Mouse (Mus musculus) CH12.LX (cell line): Measurements from ENCODE around the gene Arhgef7.

Source experiments
- CHD2 ChIP-seq: IDR thresholded peaks from 2 replicates; pipeline ENCODE4 v1.6.1; 2011; ENCODE audit warnings: low read length, improper control_type of control experiment
- CTCF ChIP-seq, 2 experiments: IDR thresholded peaks in 1 of 2; conservative IDR thresholded peaks in 1 of 2; 2 replicates each; pipeline ENCODE4 v1.5.1; 2011 to 2012; ENCODE audit warnings: low read depth in 2 of 2, low read length in 2 of 2, improper control_type of control experiment in 1 of 2, inconsistent platforms in 1 of 2, mild to moderate bottlenecking in 1 of 2, moderate library complexity in 1 of 2
- EP300 ChIP-seq: IDR thresholded peaks from 2 replicates; pipeline ENCODE4 v1.6.1; 2011; ENCODE audit warnings: low read length, improper control_type of control experiment
- ETS1 ChIP-seq: conservative IDR thresholded peaks from 2 replicates; pipeline ENCODE4 v1.6.1; 2012; ENCODE audit warnings: low read depth, mild to moderate bottlenecking, inconsistent platforms, low read length, improper control_type of control experiment, moderate library complexity
- HCFC1 ChIP-seq: IDR thresholded peaks from 2 replicates; pipeline ENCODE4 v1.6.1; 2012; ENCODE audit warnings: low read depth, mild to moderate bottlenecking, inconsistent platforms, low read length, improper control_type of control experiment
- MAX ChIP-seq: IDR thresholded peaks from 2 replicates; pipeline ENCODE4 v1.6.1; 2011; ENCODE audit warnings: low read length, improper control_type of control experiment
- MAZ ChIP-seq: IDR thresholded peaks from 2 replicates; pipeline ENCODE4 v1.6.1; 2012; ENCODE audit warnings: low read depth, mild to moderate bottlenecking, inconsistent platforms, low read length, improper control_type of control experiment, moderate library complexity
- NELFE ChIP-seq: IDR thresholded peaks from 2 replicates; pipeline ENCODE4 v1.6.1; 2011; ENCODE audit warnings: low read depth, low read length, improper control_type of control experiment
- POLR2A ChIP-seq: IDR thresholded peaks from 2 replicates; pipeline ENCODE4 v1.6.1; 2011; ENCODE audit warnings: low read depth, mild to moderate bottlenecking, improper control_type of control experiment, low read length
- SIN3A ChIP-seq: IDR thresholded peaks from 2 replicates; pipeline ENCODE4 v1.6.1; 2012; ENCODE audit warnings: low read length, improper control_type of control experiment, inconsistent platforms
- USF1 ChIP-seq: IDR thresholded peaks from 2 replicates; pipeline ENCODE4 v1.6.1; 2014; ENCODE audit warnings: low read depth, mild to moderate bottlenecking, inconsistent platforms, low read length, improper control_type of control experiment
- ZC3H11A ChIP-seq: IDR thresholded peaks from 2 replicates; pipeline ENCODE4 v1.6.1; 2012; ENCODE audit warnings: low read depth, mild to moderate bottlenecking, inconsistent platforms, low read length, improper control_type of control experiment
- ZMIZ1 ChIP-seq: IDR thresholded peaks from 2 replicates; pipeline ENCODE4 v1.6.1; 2012; ENCODE audit warnings: low read depth, mild to moderate bottlenecking, inconsistent platforms, low read length, improper control_type of control experiment
- ZNF384 ChIP-seq: IDR thresholded peaks from 2 replicates; pipeline ENCODE4 v1.6.1; 2012; ENCODE audit warnings: low read depth, low read length, improper control_type of control experiment, inconsistent platforms

- no peak for TF ChIP-seq POLR2A
- no peak for TF ChIP-seq ETS1
- no peak for TF ChIP-seq CTCF (conservative IDR thresholded peaks at IDR 0.05 in 1 of 2, IDR thresholded peaks at IDR 0.05 in 1 of 2; ENCODE audit: low read depth in 2 of 2, low read length in 2 of 2)
- no peak for TF ChIP-seq ZC3H11A
- no peak for TF ChIP-seq NELFE
- TF ChIP-seq EP300: no peak
- no peak for TF ChIP-seq MAZ
- TF ChIP-seq ZMIZ1: no peak
- no peak for TF ChIP-seq SIN3A
- no peak for TF ChIP-seq MAX
- no peak for TF ChIP-seq ZNF384
- TF ChIP-seq HCFC1: no peak
- TF ChIP-seq CHD2: no peak
- no peak for TF ChIP-seq USF1
These were observed 9.6 kb downstream of the Arhgef7 start for GRCm38 (mm10) chr8:11737096-11737495.
